Mouse (Mus musculus): ENCODE measurements at regions not wholly inside any gene's neighbourhood (a gene's known extent, or its start where the extent isn't known, plus 50 kb on each side); places are given as distances from the start of the nearest gene placed in this dataset.

DNA sequence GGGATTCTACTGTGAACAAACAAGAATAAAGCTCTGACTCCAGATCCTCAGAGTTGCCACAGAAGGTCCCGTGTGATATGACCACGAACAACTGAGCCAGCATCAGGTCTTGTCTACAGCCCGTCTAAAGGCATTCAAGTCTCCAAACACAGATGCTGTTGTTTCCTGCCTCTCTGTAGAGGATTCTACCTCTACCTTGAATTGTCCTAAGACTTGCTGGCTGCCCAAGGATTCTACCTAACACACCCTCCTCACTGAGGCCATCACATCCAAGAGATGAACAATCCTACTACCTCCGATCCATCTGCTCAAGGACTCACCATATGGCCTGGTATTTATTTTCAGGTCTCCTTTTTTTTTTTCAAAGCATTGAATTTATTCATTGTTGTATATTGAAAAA lies 237.1 kb downstream of the Rwdd3 start:
- Histone ChIP-seq H3K9ac (ENCODE audit: low read depth, poor library complexity, severe bottlenecking) (no peak overlapping the region), H3K4me3 (ENCODE audit: low read depth, low read length) (no peak overlapping the region), H3K27ac (ENCODE audit: insufficient read depth, low read length) (no peak overlapping the region), H3K27me3 (ENCODE audit: control insufficient read depth, insufficient read depth, low read length, poor library complexity, severe bottlenecking) (no peaks in the 10 kb centered on the region), H3K4me1 (ENCODE audit: control insufficient read depth, insufficient read depth, low read length) (no peaks in the 10 kb centered on the region), H3K9me3 (replicated peaks; ENCODE audit: control insufficient read depth, insufficient read depth, low read length, poor library complexity, severe bottlenecking) (peaks cover 2% of the 10 kb centered on the region; the same call in 1 of the 2 replicates), H3K36me3 (ENCODE audit: control insufficient read depth, insufficient read depth, low read length, poor library complexity, severe bottlenecking) (no peaks in the 10 kb centered on the region)
- no peak for TF ChIP-seq EP300 (IDR thresholded peaks at IDR 0.05; ENCODE audit: insufficient read depth, low read depth, low read length)
- TF ChIP-seq CTCF (IDR thresholded peaks at IDR 0.05; ENCODE audit: low read depth, low read length) = no peak
- no peak for TF ChIP-seq POLR2A (IDR thresholded peaks at IDR 0.05; ENCODE audit: insufficient read depth, low read length)

DNA sequence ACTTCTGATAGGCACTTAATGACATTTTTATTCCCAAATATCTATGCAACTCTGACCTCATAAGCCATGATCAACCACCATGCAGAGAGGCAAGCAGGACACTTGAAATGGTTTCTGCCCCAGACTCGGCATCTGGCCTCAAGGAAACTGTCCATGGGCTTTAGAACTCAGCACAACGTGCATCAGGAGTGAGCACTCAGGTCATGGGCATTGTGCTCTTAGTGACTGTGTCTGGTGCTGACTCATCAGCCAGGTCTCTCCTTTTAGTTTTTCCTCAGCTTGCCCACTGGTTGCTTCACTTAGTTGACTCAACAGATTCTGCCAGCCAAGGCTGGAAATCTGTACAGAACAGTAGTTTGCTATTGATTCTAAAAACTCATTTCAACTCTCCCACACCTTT lies 251.1 kb downstream of the Rwdd3 start:
- Histone ChIP-seq H3K9me3 (replicated peaks; ENCODE audit: control insufficient read depth, insufficient read depth, low read length, poor library complexity, severe bottlenecking) (no peaks in the 10 kb centered on the region), H3K4me1 (ENCODE audit: control insufficient read depth, insufficient read depth, low read length) (no peaks in the 10 kb centered on the region), H3K27ac (ENCODE audit: insufficient read depth, low read length) (no peak overlapping the region), H3K9ac (ENCODE audit: low read depth, poor library complexity, severe bottlenecking) (no peak overlapping the region), H3K27me3 (ENCODE audit: control insufficient read depth, insufficient read depth, low read length, poor library complexity, severe bottlenecking) (no peaks in the 10 kb centered on the region), H3K4me3 (ENCODE audit: low read depth, low read length) (no peak overlapping the region), H3K36me3 (ENCODE audit: control insufficient read depth, insufficient read depth, low read length, poor library complexity, severe bottlenecking) (no peaks in the 10 kb centered on the region)
- TF ChIP-seq EP300 (IDR thresholded peaks at IDR 0.05; ENCODE audit: insufficient read depth, low read depth, low read length) (no peak), POLR2A (IDR thresholded peaks at IDR 0.05; ENCODE audit: insufficient read depth, low read length) (no peak), CTCF (IDR thresholded peaks at IDR 0.05; ENCODE audit: low read depth, low read length) (no peak)

GRCm38 (mm10) chr3:120898931-120899330 lies 272.6 kb downstream of the Rwdd3 start:
- H3K27me3 ChIP-seq (ENCODE audit: control insufficient read depth, insufficient read depth, low read length, poor library complexity, severe bottlenecking) = no peaks in the 10 kb centered on the region
- H3K4me3 ChIP-seq (ENCODE audit: low read depth, low read length) = no peak overlapping the region
- H3K36me3 ChIP-seq (ENCODE audit: control insufficient read depth, insufficient read depth, low read length, poor library complexity, severe bottlenecking) = no peaks in the 10 kb centered on the region
- no peak overlapping the region for H3K27ac ChIP-seq (ENCODE audit: insufficient read depth, low read length)
- TF ChIP-seq CTCF (IDR thresholded peaks at IDR 0.05; ENCODE audit: low read depth, low read length) (no peak), EP300 (IDR thresholded peaks at IDR 0.05; ENCODE audit: insufficient read depth, low read depth, low read length) (no peak), POLR2A (IDR thresholded peaks at IDR 0.05; ENCODE audit: insufficient read depth, low read length) (no peak)
- H3K9me3 ChIP-seq (replicated peaks; ENCODE audit: control insufficient read depth, insufficient read depth, low read length, poor library complexity, severe bottlenecking) = no peaks in the 10 kb centered on the region
- H3K4me1 ChIP-seq (ENCODE audit: control insufficient read depth, insufficient read depth, low read length) = no peaks in the 10 kb centered on the region
- no peak overlapping the region for H3K9ac ChIP-seq (ENCODE audit: low read depth, poor library complexity, severe bottlenecking)

DNA sequence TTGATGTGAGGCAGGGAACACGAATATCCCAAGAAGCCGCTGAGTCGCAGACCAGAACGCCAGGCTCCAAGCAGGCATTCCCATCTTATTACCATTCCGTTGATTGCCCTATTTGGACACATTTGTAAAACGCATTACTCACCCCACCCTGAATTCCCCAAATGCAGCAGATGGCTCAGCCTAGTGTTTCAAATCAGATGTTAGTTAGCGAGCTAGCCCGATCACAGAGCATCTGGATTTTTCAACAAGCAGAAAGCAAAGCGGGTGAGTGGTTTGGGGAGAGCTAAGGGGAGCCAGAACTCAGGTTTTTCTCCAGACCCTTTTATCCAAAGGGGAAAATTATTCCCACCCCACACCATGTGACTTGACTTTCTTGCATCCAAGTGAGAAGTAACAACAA lies 273.2 kb downstream of the Rwdd3 start:
- no peaks in the 10 kb centered on the region for H3K36me3 ChIP-seq (ENCODE audit: control insufficient read depth, insufficient read depth, low read length, poor library complexity, severe bottlenecking)
- TF ChIP-seq EP300 (IDR thresholded peaks at IDR 0.05; ENCODE audit: insufficient read depth, low read depth, low read length) (no peak), CTCF (IDR thresholded peaks at IDR 0.05; ENCODE audit: low read depth, low read length) (no peak), POLR2A (IDR thresholded peaks at IDR 0.05; ENCODE audit: insufficient read depth, low read length) (no peak)
- no peaks in the 10 kb centered on the region for H3K27me3 ChIP-seq (ENCODE audit: control insufficient read depth, insufficient read depth, low read length, poor library complexity, severe bottlenecking)
- H3K4me1 ChIP-seq (ENCODE audit: control insufficient read depth, insufficient read depth, low read length) = no peaks in the 10 kb centered on the region
- no peak overlapping the region for H3K4me3 ChIP-seq (ENCODE audit: low read depth, low read length)
- no peak overlapping the region for H3K27ac ChIP-seq (ENCODE audit: insufficient read depth, low read length)
- H3K9me3 ChIP-seq (replicated peaks; ENCODE audit: control insufficient read depth, insufficient read depth, low read length, poor library complexity, severe bottlenecking) = no peaks in the 10 kb centered on the region
- no peak overlapping the region for H3K9ac ChIP-seq (ENCODE audit: low read depth, poor library complexity, severe bottlenecking)

GRCm38 (mm10) chr3:120897758-120898157 lies 273.7 kb downstream of the Rwdd3 start:
- TF ChIP-seq EP300 (IDR thresholded peaks at IDR 0.05; ENCODE audit: insufficient read depth, low read depth, low read length) (no peak), POLR2A (IDR thresholded peaks at IDR 0.05; ENCODE audit: insufficient read depth, low read length) (no peak), CTCF (IDR thresholded peaks at IDR 0.05; ENCODE audit: low read depth, low read length) (no peak)
- Histone ChIP-seq H3K27me3 (ENCODE audit: control insufficient read depth, insufficient read depth, low read length, poor library complexity, severe bottlenecking) (no peaks in the 10 kb centered on the region), H3K4me3 (ENCODE audit: low read depth, low read length) (no peak overlapping the region), H3K9me3 (replicated peaks; ENCODE audit: control insufficient read depth, insufficient read depth, low read length, poor library complexity, severe bottlenecking) (no peaks in the 10 kb centered on the region), H3K9ac (ENCODE audit: low read depth, poor library complexity, severe bottlenecking) (no peak overlapping the region), H3K36me3 (ENCODE audit: control insufficient read depth, insufficient read depth, low read length, poor library complexity, severe bottlenecking) (no peaks in the 10 kb centered on the region), H3K4me1 (ENCODE audit: control insufficient read depth, insufficient read depth, low read length) (no peaks in the 10 kb centered on the region), H3K27ac (ENCODE audit: insufficient read depth, low read length) (no peak overlapping the region)

- TF ChIP-seq POLR2A (IDR thresholded peaks at IDR 0.05; ENCODE audit: insufficient read depth, low read length) = no peak
- TF ChIP-seq EP300 (IDR thresholded peaks at IDR 0.05; ENCODE audit: insufficient read depth, low read depth, low read length) = no peak
- no peak for TF ChIP-seq CTCF (IDR thresholded peaks at IDR 0.05; ENCODE audit: low read depth, low read length)
Measured at GRCm38 (mm10) chr3:120897221-120897620, 274.3 kb downstream of the Rwdd3 start.

More at GRCm38 (mm10) chr3:120897221-120897620, 274.3 kb downstream of the Rwdd3 start:
- H3K36me3 ChIP-seq (ENCODE audit: control insufficient read depth, insufficient read depth, low read length, poor library complexity, severe bottlenecking) = no peaks in the 10 kb centered on the region
- no peak overlapping the region for H3K4me3 ChIP-seq (ENCODE audit: low read depth, low read length)
- no peaks in the 10 kb centered on the region for H3K4me1 ChIP-seq (ENCODE audit: control insufficient read depth, insufficient read depth, low read length)
- H3K9ac ChIP-seq (ENCODE audit: low read depth, poor library complexity, severe bottlenecking) = no peak overlapping the region
- H3K27me3 ChIP-seq (ENCODE audit: control insufficient read depth, insufficient read depth, low read length, poor library complexity, severe bottlenecking) = no peaks in the 10 kb centered on the region
- H3K9me3 ChIP-seq (replicated peaks; ENCODE audit: control insufficient read depth, insufficient read depth, low read length, poor library complexity, severe bottlenecking) = no peaks in the 10 kb centered on the region
- no peak overlapping the region for H3K27ac ChIP-seq (ENCODE audit: insufficient read depth, low read length)

Measured in ES-Bruce4 (cell line).